Mouse (Mus musculus) lung, postnatal 0 days (tissue): ENCODE results near the gene Iqgap3. TPM values are rescaled to one million over a fixed set of nuclear protein-coding genes. Genes with fewer than 3 reads are reported as not detected.

Experiments used
- ATAC-seq: fragments of 200-750 bp; cut with Nextera tagmentation; 2 replicates; pipeline ENCODE4 v1.8.0; 2017; ENCODE audit warnings: moderate library complexity
- DNase-seq: peaks from one replicate; pipeline ENCODE4 v3.0.0-alpha.2; 2016; ENCODE audit warnings: low spot score
- H3K27ac ChIP-seq: fragments of 300-500 bp; sonication (generic); 2 replicates; pipeline ENCODE4 v1.5.1; 2014; ENCODE audit warnings: antibody characterized with exemption, mild to moderate bottlenecking, low read length, mixed read lengths
- H3K27me3 ChIP-seq: fragments of 300-500 bp; sonication (generic); replicated peaks from 2 replicates; pipeline ENCODE4 v1.6.1; 2014; ENCODE audit warnings: low read length, mixed read lengths; ENCODE audit not compliant: insufficient read depth
- H3K36me3 ChIP-seq: fragments of 300-500 bp; sonication (generic); 2 replicates; pipeline ENCODE4 v1.6.1; 2014; ENCODE audit warnings: low read length, mixed read lengths; ENCODE audit not compliant: insufficient read depth
- H3K4me1 ChIP-seq: fragments of 300-500 bp; sonication (generic); 2 replicates; pipeline ENCODE4 v1.6.1; 2014; ENCODE audit warnings: antibody characterized with exemption, low read depth, low read length, mixed read lengths; ENCODE audit not compliant: insufficient read depth
- H3K4me2 ChIP-seq: fragments of 300-500 bp; sonication (generic); replicated peaks from 2 replicates; pipeline ENCODE4 v1.6.1; 2014; ENCODE audit warnings: low read depth, mild to moderate bottlenecking, low read length, moderate library complexity, mixed read lengths
- H3K4me3 ChIP-seq: fragments of 300-500 bp; sonication (generic); 2 replicates; pipeline ENCODE4 v1.5.1; 2014; ENCODE audit warnings: low read depth, low read length
- H3K9ac ChIP-seq: fragments of 300-500 bp; sonication (generic); replicated peaks from 2 replicates; pipeline ENCODE4 v1.6.1; 2014; ENCODE audit warnings: low read depth, mild to moderate bottlenecking
- H3K9me3 ChIP-seq: fragments of 300-500 bp; sonication (generic); 2 replicates; pipeline ENCODE4 v1.6.1; 2016; ENCODE audit warnings: low read length, mixed read lengths
- CTCF ChIP-seq: IDR thresholded peaks from 2 replicates; pipeline ENCODE4 v1.5.1; 2016; ENCODE audit warnings: antibody characterized with exemption, mild to moderate bottlenecking
- EP300 ChIP-seq: IDR thresholded peaks from 2 replicates; pipeline ENCODE4 v1.6.1; 2016; ENCODE audit warnings: antibody characterized with exemption, mild to moderate bottlenecking, control low read depth
- WGBS: fragments of 180-500 bp; shearing (Covaris S2); extraction: QIAGEN DNeasy Blood & Tissue Kit; methylation state at CpG from one replicate; pipeline ENCODE4 v1.1.7; 2014; 5-methylcytosine and 5-hydroxymethylcytosine counted together
- polyA plus RNA-seq: library from polyadenylated mRNA; unstranded; fragments of >200 nt; fragmentation: Nextera tagmentation; extraction: Ambion mirVana; gene quantifications from 2 replicates; pipeline ENCODE4 v1.2.1, GENCODE M21; 2015

Iqgap3 gene
- polyA plus RNA-seq, 1 experiment from 2014 or later: 0.92 TPM

DNA sequence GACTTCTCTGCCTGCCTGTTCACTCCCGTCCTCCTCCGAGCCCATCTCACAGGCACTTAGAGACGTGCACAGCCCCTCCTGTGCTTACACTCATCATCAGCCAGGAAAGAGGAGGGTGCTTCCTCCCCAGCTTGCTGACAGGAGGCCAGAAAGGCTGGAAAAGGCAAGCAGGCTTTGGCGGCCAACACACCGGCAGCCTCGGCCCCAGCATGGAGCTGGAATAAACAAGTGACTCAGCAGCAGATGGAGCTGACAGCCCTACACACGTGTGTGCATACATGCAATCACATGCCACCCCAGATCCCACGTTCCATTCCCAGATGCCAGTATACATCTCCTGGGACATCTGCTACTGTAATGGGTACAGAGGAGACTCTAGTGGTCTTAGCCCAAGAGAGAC is 80.5 kb downstream of the Iqgap3 start:
- H3K9ac ChIP-seq: no peak overlapping the region
- peaks cover 68% of the 10 kb centered on the region for H3K36me3 ChIP-seq
- H3K4me3 ChIP-seq: no peak overlapping the region
- no peaks in the 10 kb centered on the region for H3K27me3 ChIP-seq
- H3K9me3 ChIP-seq: no peaks in the 10 kb centered on the region
- ATAC-seq: no peak
- no peak overlapping the region for H3K27ac ChIP-seq
- WGBS: 63% methylated on average over 8 of the region's 8 CpGs
- H3K4me2 ChIP-seq: no peak overlapping the region
- DNase-seq: no peak
- no peaks in the 10 kb centered on the region for H3K4me1 ChIP-seq
- TF ChIP-seq EP300 (no peak), CTCF (no peak)

DNA sequence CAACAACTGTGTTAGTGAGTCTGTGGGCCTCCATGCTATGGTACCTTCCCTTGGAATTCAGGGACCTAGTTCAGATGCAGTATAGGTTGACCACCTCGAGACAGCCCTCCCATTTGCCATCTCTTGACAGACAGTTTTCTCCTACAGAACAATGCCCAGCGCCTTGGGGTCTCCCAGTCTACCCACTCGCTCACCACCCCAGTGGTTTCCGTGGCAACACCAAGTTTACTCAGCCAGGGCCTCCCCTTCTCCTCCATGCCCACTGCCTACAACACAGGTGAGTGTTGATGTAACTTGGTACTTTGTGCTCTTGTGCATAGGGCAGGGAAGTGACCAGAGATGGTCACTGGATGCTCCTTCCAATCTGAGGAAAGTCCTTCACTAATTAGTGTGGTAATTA is 81.0 kb downstream of the Iqgap3 start:
- Histone ChIP-seq H3K9me3 (no peaks in the 10 kb centered on the region), H3K36me3 (peaks cover 74% of the 10 kb centered on the region), H3K27ac (no peak overlapping the region), H3K27me3 (no peaks in the 10 kb centered on the region), H3K4me3 (no peak overlapping the region), H3K9ac (no peak overlapping the region), H3K4me1 (no peaks in the 10 kb centered on the region), H3K4me2 (no peak overlapping the region)
- no peak for DNase-seq
- 77% methylated on average over 4 of the region's 4 CpGs for WGBS
- no peak for ATAC-seq
- TF ChIP-seq EP300 (no peak), CTCF (no peak)

DNA sequence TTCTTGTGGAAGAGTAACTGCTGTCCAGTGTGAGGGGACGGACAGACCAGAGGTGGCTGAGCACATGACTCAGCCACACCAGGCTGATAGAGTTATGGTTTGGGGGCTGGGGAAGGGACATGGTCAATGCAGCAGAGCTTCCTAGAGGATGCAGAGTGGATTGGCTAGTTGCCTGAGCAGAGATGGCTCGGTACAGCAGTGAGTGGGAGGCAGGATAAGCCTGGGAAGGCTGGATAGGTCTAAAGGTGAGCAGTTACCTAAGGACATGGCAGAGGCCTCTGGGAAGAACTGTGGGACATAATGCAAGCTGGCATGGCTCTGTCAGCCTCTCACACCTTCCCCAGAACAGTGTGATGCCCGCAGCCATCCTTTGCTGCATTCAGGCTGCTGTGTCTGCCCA is 82.1 kb downstream of the Iqgap3 start:
- Histone ChIP-seq H3K9ac (no peak overlapping the region), H3K4me1 (no peaks in the 10 kb centered on the region), H3K36me3 (peaks cover 77% of the 10 kb centered on the region), H3K27me3 (no peaks in the 10 kb centered on the region), H3K27ac (no peak overlapping the region), H3K4me2 (no peak overlapping the region), H3K9me3 (no peaks in the 10 kb centered on the region), H3K4me3 (no peak overlapping the region)
- WGBS: 87% methylated on average over 3 of the region's 3 CpGs
- ATAC-seq (no peak), DNase-seq (no peak)
- no peak for TF ChIP-seq CTCF

- Histone ChIP-seq H3K27ac (no peak overlapping the region), H3K4me3 (no peak overlapping the region), H3K36me3 (peaks cover 81% of the 10 kb centered on the region), H3K27me3 (no peaks in the 10 kb centered on the region), H3K4me2 (no peak overlapping the region), H3K9ac (no peak overlapping the region), H3K9me3 (no peaks in the 10 kb centered on the region), H3K4me1 (no peaks in the 10 kb centered on the region)
- ATAC-seq (no peak), DNase-seq (no peak)
- no peak for TF ChIP-seq CTCF
- TF ChIP-seq EP300: no peak
- WGBS: 91% methylated on average over 3 of the region's 3 CpGs
Measured at GRCm38 (mm10) chr3:88164263-88164662, 82.5 kb downstream of the Iqgap3 start.

DNA sequence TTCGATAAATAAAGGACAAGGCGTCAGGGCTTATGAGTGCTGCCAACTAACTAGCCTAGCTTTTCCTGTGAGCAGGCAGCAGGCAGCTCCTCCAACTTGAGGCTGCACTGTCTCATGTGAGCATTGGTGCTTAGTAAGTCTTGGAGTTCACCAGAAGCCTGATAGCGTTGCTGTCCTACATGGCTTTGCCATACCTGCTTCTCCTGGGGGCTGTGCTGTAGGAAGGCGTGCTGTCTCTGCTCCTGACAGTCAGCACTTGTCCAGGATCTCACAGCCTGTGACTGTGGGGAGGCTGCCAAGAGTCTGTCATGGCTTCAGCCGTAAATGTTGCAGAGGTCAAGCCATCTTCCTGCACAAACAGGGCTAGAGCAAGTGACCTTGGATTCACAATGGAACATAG is 84.3 kb downstream of the Iqgap3 start:
- 71% methylated on average over 5 of the region's 5 CpGs for WGBS
- Histone ChIP-seq H3K4me2 (no peak overlapping the region), H3K9me3 (no peaks in the 10 kb centered on the region), H3K36me3 (peaks cover 79% of the 10 kb centered on the region), H3K9ac (no peak overlapping the region), H3K27me3 (no peaks in the 10 kb centered on the region), H3K27ac (no peak overlapping the region), H3K4me3 (no peak overlapping the region), H3K4me1 (no peaks in the 10 kb centered on the region)
- TF ChIP-seq CTCF (no peak), EP300 (no peak)
- no peak for ATAC-seq
- no peak for DNase-seq

DNA sequence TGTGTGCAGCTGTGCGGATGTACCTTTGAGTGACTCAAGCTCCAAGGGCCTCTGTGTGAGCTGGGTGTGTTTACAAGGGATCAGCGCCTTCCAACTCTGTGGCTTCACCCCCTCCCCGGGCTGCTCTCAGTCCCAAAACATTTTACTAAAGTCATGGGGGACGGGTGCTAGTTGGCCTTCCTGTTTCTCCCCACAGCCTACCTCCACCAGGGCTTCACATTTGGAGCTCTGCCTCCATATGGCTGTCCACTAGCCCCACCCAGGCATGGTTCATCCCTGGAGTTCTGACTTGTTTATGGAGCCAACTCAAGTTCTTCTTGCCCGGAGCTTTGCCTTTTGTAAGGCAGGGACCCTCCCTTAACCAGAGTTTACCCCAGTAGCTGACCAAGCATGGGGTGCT is 88.6 kb downstream of the Iqgap3 start:
- Histone ChIP-seq H3K4me2 (no peak overlapping the region), H3K27me3 (no peaks in the 10 kb centered on the region), H3K36me3 (peaks cover 39% of the 10 kb centered on the region), H3K27ac (no peak overlapping the region), H3K9ac (no peak overlapping the region), H3K9me3 (no peaks in the 10 kb centered on the region), H3K4me3 (no peak overlapping the region), H3K4me1 (no peaks in the 10 kb centered on the region)
- ATAC-seq: no peak
- TF ChIP-seq EP300 (no peak), CTCF (no peak)
- no peak for DNase-seq
- 80% methylated on average over 5 of the region's 5 CpGs for WGBS

Other genes starting within 250 kb of the Iqgap3 start
- gene Sh2d2a, start 235.2 kb upstream of the Iqgap3 start, polyA plus RNA-seq: 0.25 and 0.29 TPM in 2 replicates
- 9.7 and 9.8 TPM in 2 replicates for gene Prcc, start 196.4 kb upstream of the Iqgap3 start, polyA plus RNA-seq
- 186 and 199 TPM in 2 replicates for gene Hdgf, start 175.7 kb upstream of the Iqgap3 start, polyA plus RNA-seq
- 61.6 and 66.6 TPM in 2 replicates for gene Mrpl24, start 162.5 kb upstream of the Iqgap3 start, polyA plus RNA-seq
- 22.5 and 24.9 TPM in 2 replicates for gene Isg20l2, start 151.7 kb upstream of the Iqgap3 start, polyA plus RNA-seq
- gene Rrnad1, start 151.3 kb upstream of the Iqgap3 start, polyA plus RNA-seq: 10.8 and 11.2 TPM in 2 replicates
- 0.21 and 0.38 TPM in 2 replicates for gene Crabp2, start 133.3 kb upstream of the Iqgap3 start, polyA plus RNA-seq
- gene Nes, start 110.9 kb upstream of the Iqgap3 start, polyA plus RNA-seq: 22.2 and 30.7 TPM in 2 replicates
- gene Bcan, start 81.7 kb upstream of the Iqgap3 start, polyA plus RNA-seq: 0.33 and 0.56 TPM in 2 replicates
- gene Hapln2, start 54.4 kb upstream of the Iqgap3 start, polyA plus RNA-seq: not detected in 2 replicates
- 8.0 and 10.8 TPM in 2 replicates for gene Gpatch4, start 38.9 kb upstream of the Iqgap3 start, polyA plus RNA-seq
- 180 and 186 TPM in 2 replicates for gene Naxe, start 23.5 kb upstream of the Iqgap3 start, polyA plus RNA-seq
- gene Ttc24, start 3.7 kb upstream of the Iqgap3 start, polyA plus RNA-seq: not detected in 2 replicates
- 14.4 and 15.4 TPM in 2 replicates for gene Mef2d, start 60.4 kb downstream of the Iqgap3 start, polyA plus RNA-seq
- gene Rhbg, start 172.7 kb downstream of the Iqgap3 start, polyA plus RNA-seq: 3.9 and 4.9 TPM in 2 replicates
- 1.8 and 2.0 TPM in 2 replicates for gene Gm38392, start 205.2 kb downstream of the Iqgap3 start, polyA plus RNA-seq
- 10.8 and 13.1 TPM in 2 replicates for gene Tsacc, start 215.0 kb downstream of the Iqgap3 start, polyA plus RNA-seq
- 173 and 177 TPM in 2 replicates for gene Cct3, start 215.1 kb downstream of the Iqgap3 start, polyA plus RNA-seq
- 273 and 278 TPM in 2 replicates for gene Glmp, start 243.1 kb downstream of the Iqgap3 start, polyA plus RNA-seq